Mouse (Mus musculus) ES-E14 (cell line): Measurements from ENCODE around the gene Prm3.

Source experiments
- CHD2 ChIP-seq: IDR thresholded peaks from 2 replicates; pipeline ENCODE4 v1.6.1; 2014; ENCODE audit warnings: mild to moderate bottlenecking, low read depth, low read length, inconsistent platforms
- HCFC1 ChIP-seq: IDR thresholded peaks from 2 replicates; pipeline ENCODE4 v1.6.1; 2012; ENCODE audit warnings: low read length, inconsistent platforms, borderline replicate concordance; ENCODE audit not compliant: insufficient read depth
- ZC3H11A ChIP-seq: IDR thresholded peaks from 2 replicates; pipeline ENCODE4 v1.6.1; 2012; ENCODE audit warnings: low read depth, mild to moderate bottlenecking, inconsistent platforms, low read length, borderline replicate concordance
- ZNF384 ChIP-seq: IDR thresholded peaks from 2 replicates; pipeline ENCODE4 v1.6.1; 2012; ENCODE audit warnings: low read depth, low read length, inconsistent platforms

DNA sequence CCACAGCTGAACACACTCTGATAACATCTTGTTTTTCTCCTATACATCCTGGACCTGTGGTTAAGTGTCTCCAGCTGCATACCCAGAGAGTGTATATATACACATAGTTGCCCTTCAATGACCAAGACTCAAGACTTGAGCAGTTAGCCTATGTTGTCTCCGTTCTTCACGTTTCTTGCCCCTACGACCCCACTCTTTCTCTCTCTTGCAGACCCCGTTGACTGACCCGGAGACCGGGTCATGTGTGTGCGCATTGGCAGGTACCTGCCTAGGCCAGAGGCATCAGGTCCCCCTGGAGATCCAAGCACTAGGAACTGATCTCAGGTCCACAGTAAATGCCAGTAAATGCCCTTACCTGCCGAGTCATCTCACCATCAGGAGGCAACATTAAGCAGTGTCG lies 36.6 kb upstream of the Prm3 start:
- TF ChIP-seq ZNF384 (no peak), CHD2 (no peak), HCFC1 (no peak), ZC3H11A (no peak)
